Mouse (Mus musculus) midbrain, embryonic 10.5 days (tissue): ENCODE measurements around the gene Hist1h3g. TPM values are rescaled to one million over a fixed set of nuclear protein-coding genes. Genes with fewer than 3 reads are reported as not detected.

Experiments
- DNase-seq: peaks from one replicate; pipeline ENCODE4 v3.0.0-alpha.2; 2017; ENCODE audit warnings: low spot score
- H3K27ac ChIP-seq: fragments of 300-500 bp; sonication (generic); replicated peaks from 2 replicates; pipeline ENCODE4 v1.5.1; 2016; ENCODE audit warnings: mild to moderate bottlenecking
- H3K27me3 ChIP-seq: fragments of 300-500 bp; sonication (generic); 2 replicates; pipeline ENCODE4 v1.6.1; 2016; ENCODE audit warnings: low read depth, mild to moderate bottlenecking; ENCODE audit not compliant: poor library complexity, severe bottlenecking
- H3K36me3 ChIP-seq: fragments of 300-500 bp; sonication (generic); 2 replicates; pipeline ENCODE4 v1.6.1; 2016; ENCODE audit warnings: mild to moderate bottlenecking, moderate library complexity
- H3K4me1 ChIP-seq: fragments of 300-500 bp; sonication (generic); 2 replicates; pipeline ENCODE4 v1.6.1; 2016
- H3K4me3 ChIP-seq: fragments of 300-500 bp; sonication (generic); 2 replicates; pipeline ENCODE4 v1.5.1; 2016; ENCODE audit warnings: mild to moderate bottlenecking, moderate library complexity
- H3K9me3 ChIP-seq: fragments of 300-500 bp; sonication (generic); replicated peaks from 2 replicates; pipeline ENCODE4 v1.6.1; 2016; ENCODE audit warnings: mild to moderate bottlenecking
- WGBS: fragments of 180-500 bp; shearing (Covaris S2); methylation state at CpG from one replicate; pipeline ENCODE4 v1.1.7; 2016; 5-methylcytosine and 5-hydroxymethylcytosine counted together
- polyA plus RNA-seq: library from polyadenylated mRNA; unstranded; fragments of >200 nt; fragmentation: Nextera tagmentation; extraction: Ambion mirVana; gene quantifications from 2 replicates; pipeline ENCODE4 v1.2.1, GENCODE M21; 2016

Gene Hist1h3g
- polyA plus RNA-seq, 1 experiment from 2014 or later: 5.5 TPM

- Histone ChIP-seq H3K4me1 (peaks cover 59% of the 10 kb centered on the region), H3K4me3 (peak overlapping the region; percentile 45), H3K27ac (no peak overlapping the region), H3K9me3 (no peaks in the 10 kb centered on the region), H3K36me3 (no peaks in the 10 kb centered on the region), H3K27me3 (no peaks in the 10 kb centered on the region)
- DNase-seq: no peak
- WGBS: 32% methylated on average over 9 of the region's 9 CpGs
Observed at GRCm38 (mm10) chr13:23502031-23502567, 33.1 kb upstream of the Hist1h3g start.

GRCm38 (mm10) chr13:23502916-23503315, 32.3 kb upstream of the Hist1h3g start:
- peaks cover 59% of the 10 kb centered on the region for H3K4me1 ChIP-seq
- no peaks in the 10 kb centered on the region for H3K9me3 ChIP-seq
- WGBS: 25% methylated on average over 4 of the region's 4 CpGs
- H3K27ac ChIP-seq: no peak overlapping the region
- DNase-seq: no peak
- H3K27me3 ChIP-seq: no peaks in the 10 kb centered on the region
- no peak overlapping the region for H3K4me3 ChIP-seq
- no peaks in the 10 kb centered on the region for H3K36me3 ChIP-seq

GRCm38 (mm10) chr13:23503797-23504196, 31.4 kb upstream of the Hist1h3g start:
- Histone ChIP-seq H3K36me3 (no peaks in the 10 kb centered on the region), H3K27ac (no peak overlapping the region), H3K27me3 (no peaks in the 10 kb centered on the region), H3K4me1 (peaks cover 52% of the 10 kb centered on the region), H3K4me3 (peak overlapping the region; percentile 32), H3K9me3 (no peaks in the 10 kb centered on the region)
- DNase-seq: peak; percentile 59
- under 1% methylated on average over 9 of the region's 9 CpGs for WGBS

GRCm38 (mm10) chr13:23505662-23506345, 29.4 kb upstream of the Hist1h3g start:
- peak; percentile 59 for DNase-seq
- H3K9me3 ChIP-seq: no peaks in the 10 kb centered on the region
- no peaks in the 10 kb centered on the region for H3K27me3 ChIP-seq
- H3K36me3 ChIP-seq: no peaks in the 10 kb centered on the region
- WGBS: 2% methylated on average over 14 of the region's 14 CpGs
- H3K4me1 ChIP-seq: peaks cover 54% of the 10 kb centered on the region
- peak overlapping the region; percentile 58 for H3K4me3 ChIP-seq
- peak overlapping the region; percentile 75 for H3K27ac ChIP-seq

- peak; percentile 75 for DNase-seq
- WGBS: under 1% methylated on average over 13 of the region's 13 CpGs
- H3K9me3 ChIP-seq: no peaks in the 10 kb centered on the region
- peaks cover 56% of the 10 kb centered on the region for H3K4me1 ChIP-seq
- H3K36me3 ChIP-seq: no peaks in the 10 kb centered on the region
- no peaks in the 10 kb centered on the region for H3K27me3 ChIP-seq
- peak overlapping the region; percentile 58 for H3K4me3 ChIP-seq
- H3K27ac ChIP-seq: peak overlapping the region; percentile 75
Observed at GRCm38 (mm10) chr13:23506351-23506750, 28.9 kb upstream of the Hist1h3g start.

GRCm38 (mm10) chr13:23506819-23507515, 28.3 kb upstream of the Hist1h3g start:
- Histone ChIP-seq H3K9me3 (no peaks in the 10 kb centered on the region), H3K27ac (no peak overlapping the region), H3K4me3 (peak overlapping the region; percentile 58), H3K4me1 (peaks cover 50% of the 10 kb centered on the region), H3K36me3 (no peaks in the 10 kb centered on the region), H3K27me3 (no peaks in the 10 kb centered on the region)
- WGBS: 10% methylated on average over 14 of the region's 14 CpGs
- DNase-seq: peak; percentile 57

- no peak for DNase-seq
- no peaks in the 10 kb centered on the region for H3K27me3 ChIP-seq
- H3K36me3 ChIP-seq: no peaks in the 10 kb centered on the region
- no peak overlapping the region for H3K4me3 ChIP-seq
- peaks cover 34% of the 10 kb centered on the region for H3K4me1 ChIP-seq
- no peaks in the 10 kb centered on the region for H3K9me3 ChIP-seq
- 47% methylated on average over 1 of the region's 1 CpGs for WGBS
- no peak overlapping the region for H3K27ac ChIP-seq
Observed at GRCm38 (mm10) chr13:23510127-23510526, 25.1 kb upstream of the Hist1h3g start.

- 87% methylated on average over 1 of the region's 1 CpGs for WGBS
- Histone ChIP-seq H3K27ac (no peak overlapping the region), H3K4me3 (no peak overlapping the region), H3K9me3 (no peaks in the 10 kb centered on the region), H3K27me3 (no peaks in the 10 kb centered on the region), H3K36me3 (no peaks in the 10 kb centered on the region), H3K4me1 (peaks cover 21% of the 10 kb centered on the region)
- no peak for DNase-seq
Observed at GRCm38 (mm10) chr13:23513517-23513916, 21.7 kb upstream of the Hist1h3g start.

- Histone ChIP-seq H3K9me3 (no peaks in the 10 kb centered on the region), H3K4me3 (0 out of 2 replicates have a peak overlapping the region, but pooled peaks have one; percentile 0), H3K27me3 (no peaks in the 10 kb centered on the region), H3K27ac (no peak overlapping the region), H3K36me3 (no peaks in the 10 kb centered on the region), H3K4me1 (peaks cover 22% of the 10 kb centered on the region)
- 66% methylated on average over 5 of the region's 5 CpGs for WGBS
- no peak for DNase-seq
Observed at GRCm38 (mm10) chr13:23515281-23515680, 19.9 kb upstream of the Hist1h3g start.

- Histone ChIP-seq H3K9me3 (no peaks in the 10 kb centered on the region), H3K36me3 (no peaks in the 10 kb centered on the region), H3K4me3 (peak overlapping the region; percentile 60), H3K27me3 (no peaks in the 10 kb centered on the region), H3K4me1 (peaks cover 15% of the 10 kb centered on the region), H3K27ac (0 out of 2 replicates have a peak overlapping the region, but pooled peaks have one; percentile 35)
- WGBS: 55% methylated on average over 15 of the region's 15 CpGs
- no peak for DNase-seq
Observed at GRCm38 (mm10) chr13:23515826-23516620, 19.2 kb upstream of the Hist1h3g start.

- Histone ChIP-seq H3K27ac (peak overlapping the region; percentile 23; the same call in 1 of the 2 replicates), H3K4me1 (peaks cover 18% of the 10 kb centered on the region), H3K4me3 (peak overlapping the region; percentile 60), H3K36me3 (no peaks in the 10 kb centered on the region), H3K27me3 (no peaks in the 10 kb centered on the region), H3K9me3 (no peaks in the 10 kb centered on the region)
- WGBS: under 1% methylated on average over 19 of the region's 19 CpGs
- peak; percentile 61 for DNase-seq
Observed at GRCm38 (mm10) chr13:23516822-23517602, 18.2 kb upstream of the Hist1h3g start.
